Mouse (Mus musculus): ENCODE measurements at regions not wholly inside any gene's neighbourhood (a gene's known extent, or its start where the extent isn't known, plus 50 kb on each side); places are given as distances from the start of the nearest gene placed in this dataset.

- TF ChIP-seq POLR2A (IDR thresholded peaks at IDR 0.05; ENCODE audit: low read depth, low read length) (no peak), CTCF (IDR thresholded peaks at IDR 0.05; ENCODE audit: extremely low read depth, insufficient read length, insufficient replicate concordance, low read depth, low read length) (no peak)
Measured at GRCm38 (mm10) chr6:37688866-37689617, 159.1 kb downstream of the Akr1d1 start.

All from small intestine, adult 2 months (tissue).